Mouse (Mus musculus): ENCODE measurements around the gene Pf4. TPM values are rescaled to one million over a fixed set of nuclear protein-coding genes. Genes with fewer than 3 reads are reported as not detected.
A peak's percentile ranks its signal among the peaks of the same experiment; 100 is the strongest.
"Not testable (repeated sequence)": the region's sequence is repeated elsewhere in the genome, so short reads cannot be mapped to it uniquely, and the experiment has no call there.

The Pf4 gene
- polyA plus RNA-seq, 1 experiment from 2014 or later = 46.5 TPM

DNA sequence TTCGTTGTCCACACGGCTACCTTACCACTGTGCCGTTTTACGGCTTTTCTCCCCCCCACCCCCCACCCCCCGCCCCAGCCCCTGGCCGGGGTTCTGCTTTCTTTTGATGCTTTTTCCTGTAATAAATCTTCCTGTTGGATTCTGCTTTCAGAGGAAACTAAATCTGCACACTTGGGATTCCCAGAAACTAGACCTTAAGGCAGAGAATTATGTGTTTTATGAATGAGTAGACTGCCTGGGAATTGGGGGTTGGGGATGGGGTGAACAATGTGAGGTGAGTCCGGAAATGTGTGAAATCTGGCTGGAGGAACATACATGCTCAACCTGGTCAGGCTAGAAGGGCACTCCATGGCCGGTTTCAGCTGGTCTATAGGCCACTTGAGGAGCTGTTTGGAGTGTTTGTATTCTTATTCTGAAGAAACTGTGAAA, 17.9 kb downstream of the Pf4 start:
- peak overlapping the region; percentile 40 for H3K4me2 ChIP-seq (replicated peaks)
- H3K36me3 ChIP-seq = no peaks in the 10 kb centered on the region
- H3K9me3 ChIP-seq = no peaks in the 10 kb centered on the region
- H3K27me3 ChIP-seq = peaks cover 6% of the 10 kb centered on the region
- H3K4me1 ChIP-seq = peaks cover 23% of the 10 kb centered on the region
- H3K4me3 ChIP-seq = no peak overlapping the region; the same call in 1 of the 2 replicates
- peak; percentile 69 for ATAC-seq (ENCODE audit: low FRiP score, low read depth)
- no peak overlapping the region for H3K27ac ChIP-seq
- 4% methylated on average over 8 of the region's 8 CpGs for WGBS
- no peak overlapping the region for H3K9ac ChIP-seq

DNA sequence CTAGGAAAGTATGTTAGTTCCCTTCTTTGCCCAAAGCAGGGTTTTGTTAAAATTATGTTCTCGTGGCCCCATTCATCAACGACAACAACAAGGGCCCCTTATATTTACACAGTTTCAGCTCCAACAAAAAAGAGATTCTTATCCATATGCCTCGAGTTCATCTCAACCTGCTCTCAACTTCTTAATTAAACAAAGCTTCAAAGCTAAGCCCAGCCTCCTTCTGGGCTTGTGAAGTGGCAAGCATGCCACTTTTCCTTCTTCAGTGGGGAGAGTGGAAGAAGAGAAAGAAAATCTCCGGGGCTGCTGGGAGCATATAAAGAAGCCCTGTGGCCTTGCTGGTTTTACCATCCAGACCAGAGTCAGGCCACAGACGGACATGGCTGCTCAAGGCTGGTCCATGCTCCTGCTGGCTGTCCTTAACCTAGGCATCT, 22.0 kb downstream of the Pf4 start, which contains the start of gene Cxcl15:
Cxcl15 (plus strand) TSS at position 340 of the 431 bp plus-strand sequence.
- Histone ChIP-seq H3K9me3 (no peaks in the 10 kb centered on the region), H3K4me2 (replicated peaks) (no peak within 1 kb of the TSS), H3K27me3 (no peaks in the 10 kb centered on the region), H3K4me1 (peaks cover 19% of the 10 kb centered on the region), H3K9ac (no peak within 1 kb of the TSS), H3K36me3 (no peaks in the 10 kb centered on the region), H3K4me3 (no peak within 1 kb of the TSS), H3K27ac (peak within 1 kb of the TSS; percentile 18; the same call in 1 of the 2 replicates)
- 61% methylated on average over 5 of the region's 5 CpGs for WGBS
- no peak for ATAC-seq (ENCODE audit: low FRiP score, low read depth)

DNA sequence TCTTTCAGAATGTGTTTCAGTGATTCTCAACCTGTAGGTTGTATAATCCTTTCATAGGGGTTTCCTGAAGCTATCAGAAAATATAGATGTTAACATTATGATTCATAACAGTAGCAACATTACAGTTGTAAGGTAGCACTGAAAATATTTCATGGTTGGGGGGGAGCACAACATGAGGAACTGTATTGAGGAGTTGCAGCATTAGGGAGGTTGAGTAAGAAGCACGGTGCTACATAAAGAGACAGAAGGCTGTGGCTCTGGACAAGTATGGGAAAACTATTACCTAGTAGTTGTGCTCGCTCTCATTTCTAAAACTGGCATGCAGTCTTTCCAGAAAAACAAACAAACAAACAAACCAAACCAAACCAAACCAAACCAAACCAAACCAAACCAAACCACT, 23.2 kb downstream of the Pf4 start:
- ATAC-seq (ENCODE audit: low FRiP score, low read depth); H3K27ac ChIP-seq; H3K27me3 ChIP-seq; H3K9ac ChIP-seq; H3K4me2 ChIP-seq (replicated peaks); H3K9me3 ChIP-seq; H3K4me3 ChIP-seq; H3K36me3 ChIP-seq; H3K4me1 ChIP-seq: not testable (repeated sequence)
- 82% methylated on average over 2 of the region's 2 CpGs for WGBS

DNA sequence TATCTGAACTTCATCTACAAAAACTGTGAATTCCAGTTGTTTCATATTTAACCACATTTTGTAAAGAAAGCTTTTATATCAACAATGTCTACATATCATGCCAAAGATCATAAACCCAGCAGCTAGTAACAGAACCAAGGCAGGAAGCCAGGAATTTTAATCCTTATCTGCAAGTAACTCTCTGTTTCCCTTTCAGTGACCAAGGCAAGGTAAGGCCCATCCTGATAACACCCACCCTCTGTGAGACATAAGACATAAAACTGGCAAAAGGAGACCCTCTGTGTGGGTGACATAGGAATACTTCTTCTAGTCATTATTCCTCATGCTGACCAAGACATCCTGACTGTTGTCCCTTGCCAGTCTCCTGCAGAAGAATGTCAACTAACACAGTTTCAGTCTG, 32.3 kb downstream of the Pf4 start:
- H3K4me3 ChIP-seq = no peak overlapping the region
- no peak for ATAC-seq (ENCODE audit: low FRiP score, low read depth)
- H3K27me3 ChIP-seq = no peaks in the 10 kb centered on the region
- no peak overlapping the region for H3K4me2 ChIP-seq (replicated peaks)
- no peaks in the 10 kb centered on the region for H3K36me3 ChIP-seq
- no peak overlapping the region for H3K27ac ChIP-seq
- H3K9ac ChIP-seq = no peak overlapping the region
- H3K4me1 ChIP-seq = no peaks in the 10 kb centered on the region
- no peaks in the 10 kb centered on the region for H3K9me3 ChIP-seq

DNA sequence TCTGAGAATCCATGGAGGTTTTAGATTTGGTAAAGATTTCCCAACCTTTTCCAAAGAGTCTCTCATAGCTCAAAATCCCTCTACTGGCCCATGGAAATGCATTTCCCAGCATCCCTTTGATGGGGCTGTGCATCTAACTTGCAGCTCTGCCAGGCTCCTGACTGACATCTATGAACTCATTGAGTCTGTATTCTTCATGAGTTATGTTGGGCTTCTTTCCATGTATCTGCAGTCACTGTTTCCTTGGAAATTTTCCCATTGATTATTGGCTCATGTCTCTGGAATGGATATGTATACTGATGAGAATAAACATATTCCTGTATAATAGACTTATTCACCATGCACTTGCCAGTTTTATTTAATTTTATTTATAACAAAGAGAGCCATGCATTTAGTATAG, 33.8 kb downstream of the Pf4 start:
- no peaks in the 10 kb centered on the region for H3K9me3 ChIP-seq
- no peaks in the 10 kb centered on the region for H3K36me3 ChIP-seq
- H3K27ac ChIP-seq = no peak overlapping the region
- no peak overlapping the region for H3K4me3 ChIP-seq
- H3K9ac ChIP-seq = no peak overlapping the region
- ATAC-seq (ENCODE audit: low FRiP score, low read depth) = no peak
- no peak overlapping the region for H3K4me2 ChIP-seq (replicated peaks)
- H3K27me3 ChIP-seq = no peaks in the 10 kb centered on the region
- H3K4me1 ChIP-seq = no peaks in the 10 kb centered on the region

DNA sequence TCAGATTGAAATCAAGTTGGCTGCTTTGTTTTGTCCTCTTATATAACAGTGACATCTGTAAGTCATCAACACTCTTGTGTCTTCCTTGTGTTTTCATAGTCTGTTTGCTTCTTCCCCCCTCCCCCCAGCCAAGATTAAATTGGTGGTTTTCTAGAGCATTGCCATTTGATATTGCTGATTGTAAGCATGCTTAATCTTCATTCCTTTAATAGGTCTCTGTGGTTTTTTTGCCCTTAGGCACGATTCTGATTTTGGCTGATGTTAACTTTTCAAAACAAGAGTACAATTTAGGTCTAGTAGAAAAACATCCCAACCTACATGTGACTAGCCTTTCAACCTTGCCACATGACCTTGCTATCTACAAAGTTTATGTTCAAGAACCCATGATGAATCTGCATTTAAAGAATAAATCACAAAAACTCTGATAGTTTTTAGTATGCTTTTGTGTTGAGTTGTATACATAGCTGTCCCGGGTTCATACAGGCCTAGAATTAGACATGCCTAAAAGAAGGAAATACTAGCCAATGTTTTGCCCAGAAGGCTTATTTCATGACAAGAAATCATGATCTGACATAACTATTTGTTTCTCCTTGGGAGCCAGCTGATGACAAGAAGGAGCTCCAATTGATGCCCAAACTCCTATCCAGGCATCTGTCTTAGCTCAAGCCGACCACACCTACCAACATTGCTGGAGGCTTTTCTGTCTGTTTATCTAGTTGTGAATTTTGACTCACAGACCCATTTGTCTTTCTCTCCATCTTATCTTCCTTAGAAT, 35.1 kb downstream of the Pf4 start:
- Histone ChIP-seq H3K36me3 (no peaks in the 10 kb centered on the region), H3K9ac (no peak overlapping the region), H3K4me1 (no peaks in the 10 kb centered on the region), H3K27ac (no peak overlapping the region), H3K4me3 (no peak overlapping the region), H3K4me2 (replicated peaks) (no peak overlapping the region), H3K9me3 (no peaks in the 10 kb centered on the region), H3K27me3 (no peaks in the 10 kb centered on the region)
- ATAC-seq (ENCODE audit: low FRiP score, low read depth) = no peak
- WGBS = 78% methylated on average over 3 of the region's 3 CpGs

DNA sequence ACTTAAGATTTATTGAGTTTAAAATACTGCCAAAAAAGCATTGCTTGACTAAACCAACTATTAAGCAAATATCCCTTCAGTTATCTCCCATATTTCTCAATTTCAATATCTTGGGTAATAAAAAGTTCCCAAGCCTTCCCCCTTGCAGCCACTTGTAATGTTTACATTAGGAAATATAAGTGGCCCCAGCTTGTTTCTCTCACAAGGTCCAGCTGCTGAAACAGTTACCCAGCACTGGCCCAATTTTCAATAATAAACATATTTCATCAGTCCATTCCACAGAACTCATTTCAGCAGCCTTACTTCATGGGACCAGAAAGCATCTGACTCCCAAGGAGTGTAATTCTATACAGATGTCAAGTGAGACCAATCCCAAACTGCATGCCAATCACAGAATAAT, 47.5 kb downstream of the Pf4 start:
- no peak overlapping the region for H3K4me2 ChIP-seq (replicated peaks)
- ATAC-seq (ENCODE audit: low FRiP score, low read depth) = peak; percentile 40; the same call in 1 of the 2 replicates
- H3K27ac ChIP-seq = no peak overlapping the region
- no peaks in the 10 kb centered on the region for H3K9me3 ChIP-seq
- H3K27me3 ChIP-seq = no peaks in the 10 kb centered on the region
- no peak overlapping the region for H3K4me3 ChIP-seq
- no peaks in the 10 kb centered on the region for H3K4me1 ChIP-seq
- no peak overlapping the region for H3K9ac ChIP-seq
- no peaks in the 10 kb centered on the region for H3K36me3 ChIP-seq

Small RNA genes lying within 50 kb of the gene (microRNA-seq; reads per million reads assigned to microRNA genes)
- gene Gm24322 = not detected

Other genes starting within 250 kb of the Pf4 start
- 0.08 TPM in 1 of 2 replicates, not detected in the other for gene 5830473C10Rik, start 211.3 kb upstream of the Pf4 start, polyA plus RNA-seq (2015; fragmentation: Nextera tagmentation; extraction: Ambion mirVana)
- gene Rassf6, start 131.8 kb upstream of the Pf4 start, polyA plus RNA-seq (2015; fragmentation: Nextera tagmentation; extraction: Ambion mirVana) = 1.4 and 2.1 TPM in 2 replicates
- gene Cxcl5, start 13.1 kb upstream of the Pf4 start, polyA plus RNA-seq (2015; fragmentation: Nextera tagmentation; extraction: Ambion mirVana) = 0.51 and 0.71 TPM in 2 replicates
- 4.1 and 6.6 TPM in 2 replicates for gene Ppbp, start 3.9 kb upstream of the Pf4 start, polyA plus RNA-seq (2015; fragmentation: Nextera tagmentation; extraction: Ambion mirVana)
- gene Cxcl3, start 13.7 kb downstream of the Pf4 start, polyA plus RNA-seq (2015; fragmentation: Nextera tagmentation; extraction: Ambion mirVana) = 0.26 and 0.52 TPM in 2 replicates
- 0.06 and 0.26 TPM in 2 replicates for gene Cxcl15, start 22.1 kb downstream of the Pf4 start, polyA plus RNA-seq (2015; fragmentation: Nextera tagmentation; extraction: Ambion mirVana)
- gene Cxcl1, start 118.8 kb downstream of the Pf4 start, polyA plus RNA-seq (2015; fragmentation: Nextera tagmentation; extraction: Ambion mirVana) = 1.1 and 1.4 TPM in 2 replicates
- gene Cxcl2, start 131.4 kb downstream of the Pf4 start, polyA plus RNA-seq (2015; fragmentation: Nextera tagmentation; extraction: Ambion mirVana) = 0.18 and 0.28 TPM in 2 replicates
- gene Mthfd2l, start 158.7 kb downstream of the Pf4 start, polyA plus RNA-seq (2015; fragmentation: Nextera tagmentation; extraction: Ambion mirVana) = 59.5 and 62.3 TPM in 2 replicates

Measured in limb, embryonic 13.5 days (tissue).